Mouse (Mus musculus) embryo, embryonic 11 days (tissue): ENCODE data around the gene Tada3.
A peak's percentile ranks its signal among the peaks of the same experiment; 100 is the strongest.

Source experiments
- DNase-seq: peaks from one replicate; pipeline ENCODE4 v3.0.0-alpha.2; 2015

The Tada3 gene

GRCm38 (mm10) chr6:113385160-113385714, 7.6 kb upstream of the Tada3 start:
- DNase-seq, result no peak

GRCm38 (mm10) chr6:113384351-113384927, 6.8 kb upstream of the Tada3 start:
- no peak for DNase-seq

- DNase-seq, result no peak
Observed at GRCm38 (mm10) chr6:113380480-113380879, 2.8 kb upstream of the Tada3 start.

- no peak for DNase-seq
Observed at GRCm38 (mm10) chr6:113379246-113379645, 1.6 kb upstream of the Tada3 start.

- no peak for DNase-seq
Observed at GRCm38 (mm10) chr6:113377172-113377495, 549 bp downstream of the Tada3 start.

GRCm38 (mm10) chr6:113373491-113373890, 4.2 kb downstream of the Tada3 start:
- no peak for DNase-seq

- DNase-seq, result no peak
Observed at GRCm38 (mm10) chr6:113370194-113370929, 7.3 kb downstream of the Tada3 start.

- DNase-seq, result no peak
Observed at GRCm38 (mm10) chr6:113368577-113368976, 9.1 kb downstream of the Tada3 start.

GRCm38 (mm10) chr6:113368124-113368523, 9.6 kb downstream of the Tada3 start:
- no peak for DNase-seq

- DNase-seq, result no peak
Observed at GRCm38 (mm10) chr6:113367574-113367973, 10.1 kb downstream of the Tada3 start.

- no peak for DNase-seq
Observed at GRCm38 (mm10) chr6:113366639-113367038, 11.0 kb downstream of the Tada3 start.

- no peak for DNase-seq
Observed at GRCm38 (mm10) chr6:113364518-113365135, 13.1 kb downstream of the Tada3 start.

- DNase-seq, result no peak
Observed at GRCm38 (mm10) chr6:113362241-113362640, 15.4 kb downstream of the Tada3 start.

GRCm38 (mm10) chr6:113361476-113361875, 16.2 kb downstream of the Tada3 start:
- no peak for DNase-seq

- DNase-seq, result no peak
Observed at GRCm38 (mm10) chr6:113353696-113354095, 24.0 kb downstream of the Tada3 start.

GRCm38 (mm10) chr6:113352820-113353219, 24.9 kb downstream of the Tada3 start:
- DNase-seq, result no peak

- DNase-seq, result no peak
Observed at GRCm38 (mm10) chr6:113351653-113352052, 26.0 kb downstream of the Tada3 start.

GRCm38 (mm10) chr6:113351161-113351560, 26.5 kb downstream of the Tada3 start:
- no peak for DNase-seq

GRCm38 (mm10) chr6:113350538-113350937, 27.1 kb downstream of the Tada3 start:
- no peak for DNase-seq

- DNase-seq, result no peak
Observed at GRCm38 (mm10) chr6:113346897-113347296, 30.8 kb downstream of the Tada3 start.

- no peak for DNase-seq
Observed at GRCm38 (mm10) chr6:113344321-113344720, 33.4 kb downstream of the Tada3 start.

GRCm38 (mm10) chr6:113343177-113344092, 34.2 kb downstream of the Tada3 start, which contains the start of gene Camk1:
Gene Camk1, minus strand, starts transcription at chr6:113343984.
- DNase-seq, result peak; percentile 82

- no peak for DNase-seq
Observed at GRCm38 (mm10) chr6:113342297-113342696, 35.4 kb downstream of the Tada3 start.
